Mouse (Mus musculus) limb, embryonic 15.5 days (tissue): ENCODE results near the gene 1700080O16Rik. TPM values are rescaled to one million over a fixed set of nuclear protein-coding genes. Genes with fewer than 3 reads are reported as not detected.

Experiments used
- ATAC-seq: fragments of 200-750 bp; cut with Nextera tagmentation; 2 replicates; pipeline ENCODE4 v1.8.0; 2017; ENCODE audit warnings: low read depth, moderate TSS enrichment; ENCODE audit not compliant: insufficient number of reproducible peaks, low FRiP score, low TSS enrichment
- H3K27ac ChIP-seq: fragments of 300-500 bp; sonication (generic); 2 replicates; pipeline ENCODE4 v1.5.1; 2015; ENCODE audit warnings: moderate library complexity, mild to moderate bottlenecking, inconsistent platforms
- H3K27me3 ChIP-seq: fragments of 300-500 bp; sonication (generic); 2 replicates; pipeline ENCODE4 v1.6.1; 2015; ENCODE audit warnings: inconsistent platforms
- H3K36me3 ChIP-seq: fragments of 300-500 bp; sonication (generic); 2 replicates; pipeline ENCODE4 v1.6.1; 2015; ENCODE audit warnings: inconsistent platforms
- H3K4me1 ChIP-seq: fragments of 300-500 bp; sonication (generic); 2 replicates; pipeline ENCODE4 v1.6.1; 2015; ENCODE audit warnings: inconsistent platforms
- H3K4me2 ChIP-seq: fragments of 300-500 bp; sonication (generic); 2 replicates; pipeline ENCODE4 v1.6.1; 2015; ENCODE audit warnings: mild to moderate bottlenecking, inconsistent platforms
- H3K4me3 ChIP-seq: fragments of 300-500 bp; sonication (generic); 2 replicates; pipeline ENCODE4 v1.5.1; 2015; ENCODE audit warnings: mild to moderate bottlenecking, inconsistent platforms
- H3K9ac ChIP-seq: fragments of 300-500 bp; sonication (generic); 2 replicates; pipeline ENCODE4 v1.6.1; 2015; ENCODE audit warnings: inconsistent platforms
- H3K9me3 ChIP-seq: fragments of 300-500 bp; sonication (generic); 2 replicates; pipeline ENCODE4 v1.6.1; 2016; ENCODE audit warnings: inconsistent platforms
- WGBS: fragments of 180-500 bp; shearing (Covaris S2); methylation state at CpG from one replicate; pipeline ENCODE4 v1.1.7; 2015; 5-methylcytosine and 5-hydroxymethylcytosine counted together
- polyA plus RNA-seq: library from polyadenylated mRNA; unstranded; fragments of >200 nt; fragmentation: Nextera tagmentation; extraction: Ambion mirVana; gene quantifications from 2 replicates; pipeline ENCODE4 v1.2.1, GENCODE M21; 2015

The 1700080O16Rik gene
- polyA plus RNA-seq = not detected in 2 replicates

DNA sequence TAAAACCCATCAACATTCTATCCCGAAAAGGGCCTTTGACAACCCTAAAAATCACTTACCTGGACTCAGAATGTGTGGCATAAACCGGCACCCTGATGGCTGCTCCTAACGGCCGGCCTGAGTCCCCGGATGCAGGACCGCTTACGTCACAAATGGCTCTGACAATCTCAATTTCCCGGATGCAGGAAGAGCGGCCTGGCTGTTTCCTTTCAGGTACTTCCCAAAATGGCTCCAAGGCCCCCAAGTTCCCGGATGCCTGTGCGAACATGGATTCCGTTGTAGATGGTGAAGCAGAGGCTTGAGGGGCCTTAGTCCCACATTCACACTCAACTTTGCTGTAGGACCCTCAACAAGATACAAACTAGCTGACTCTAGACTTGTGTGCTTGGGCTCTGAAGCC, at the start of gene 1700080O16Rik:
Gene 1700080O16Rik, minus strand, starts transcription at position 101 of the 400 bp plus-strand sequence.
- Histone ChIP-seq H3K27me3 (peaks cover 9% of the 10 kb centered on the region; the same call in 1 of the 2 replicates), H3K4me3 (no peak within 1 kb of the TSS), H3K9ac (no peak within 1 kb of the TSS), H3K9me3 (no peaks in the 10 kb centered on the region), H3K4me1 (no peaks in the 10 kb centered on the region), H3K4me2 (no peak within 1 kb of the TSS), H3K36me3 (no peaks in the 10 kb centered on the region), H3K27ac (no peak within 1 kb of the TSS)
- 92% methylated on average over 12 of the region's 12 CpGs for WGBS
- no peak for ATAC-seq

DNA sequence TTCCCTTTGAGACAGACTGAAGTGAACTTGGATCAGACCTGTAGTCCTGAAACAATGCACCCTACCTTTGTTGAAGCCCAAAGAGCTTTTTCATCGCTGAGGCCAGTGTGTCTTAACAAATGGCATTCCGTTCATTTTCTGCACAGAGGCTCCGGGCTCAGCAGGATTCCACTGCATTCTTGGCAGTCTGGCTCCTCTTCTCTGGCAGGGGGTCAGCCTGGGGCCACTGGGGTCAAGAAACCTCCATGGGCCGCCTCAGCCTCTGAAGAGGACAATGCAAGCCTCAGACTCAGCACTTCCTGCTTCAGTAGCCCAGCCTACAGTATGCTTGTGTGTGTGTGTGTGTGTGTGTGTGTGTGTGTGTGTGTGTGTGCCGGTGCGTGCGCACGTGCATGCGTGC, 45.1 kb upstream of the 1700080O16Rik start:
- WGBS = 68% methylated on average over 9 of the region's 9 CpGs
- ATAC-seq = no peak
- Histone ChIP-seq H3K27me3 (no peaks in the 10 kb centered on the region; the same call in 1 of the 2 replicates), H3K9ac (no peak overlapping the region), H3K9me3 (no peaks in the 10 kb centered on the region), H3K4me1 (no peaks in the 10 kb centered on the region), H3K27ac (no peak overlapping the region), H3K4me3 (no peak overlapping the region), H3K36me3 (no peaks in the 10 kb centered on the region), H3K4me2 (no peak overlapping the region)

GRCm38 (mm10) chrX:52000072-52000471, 27.5 kb upstream of the 1700080O16Rik start:
- Histone ChIP-seq H3K4me2 (no peak overlapping the region), H3K9ac (no peak overlapping the region), H3K36me3 (no peaks in the 10 kb centered on the region), H3K9me3 (no peaks in the 10 kb centered on the region), H3K4me1 (no peaks in the 10 kb centered on the region), H3K4me3 (no peak overlapping the region), H3K27ac (no peak overlapping the region), H3K27me3 (no peaks in the 10 kb centered on the region)
- no peak for ATAC-seq
- WGBS = 57% methylated on average over 5 of the region's 5 CpGs

- Histone ChIP-seq H3K4me2 (no peak overlapping the region), H3K4me3 (no peak overlapping the region), H3K4me1 (no peaks in the 10 kb centered on the region), H3K9ac (no peak overlapping the region), H3K9me3 (no peaks in the 10 kb centered on the region), H3K27me3 (no peaks in the 10 kb centered on the region), H3K36me3 (no peaks in the 10 kb centered on the region), H3K27ac (no peak overlapping the region)
- no peak for ATAC-seq
- 54% methylated on average over 4 of the region's 4 CpGs for WGBS
Measured at GRCm38 (mm10) chrX:51999426-51999825, 26.9 kb upstream of the 1700080O16Rik start.

- no peaks in the 10 kb centered on the region for H3K4me1 ChIP-seq
- no peak overlapping the region for H3K4me3 ChIP-seq
- no peaks in the 10 kb centered on the region for H3K36me3 ChIP-seq
- no peak overlapping the region for H3K27ac ChIP-seq
- no peaks in the 10 kb centered on the region for H3K27me3 ChIP-seq
- no peak overlapping the region for H3K4me2 ChIP-seq
- ATAC-seq = no peak
- H3K9me3 ChIP-seq = no peaks in the 10 kb centered on the region
- 83% methylated on average over 4 of the region's 4 CpGs for WGBS
- H3K9ac ChIP-seq = no peak overlapping the region
Measured at GRCm38 (mm10) chrX:51976361-51976760, 3.8 kb upstream of the 1700080O16Rik start.

- Histone ChIP-seq H3K9me3 (no peaks in the 10 kb centered on the region), H3K36me3 (no peaks in the 10 kb centered on the region), H3K4me1 (no peaks in the 10 kb centered on the region), H3K4me3 (no peak overlapping the region), H3K27me3 (peaks cover 9% of the 10 kb centered on the region; the same call in 1 of the 2 replicates), H3K9ac (no peak overlapping the region), H3K4me2 (no peak overlapping the region), H3K27ac (no peak overlapping the region)
- ATAC-seq = no peak
Measured at GRCm38 (mm10) chrX:51974618-51975017, 2.0 kb upstream of the 1700080O16Rik start.

GRCm38 (mm10) chrX:51948071-51948470, 24.5 kb downstream of the 1700080O16Rik start:
- Histone ChIP-seq H3K4me3 (no peak overlapping the region), H3K4me2 (no peak overlapping the region), H3K27me3 (no peaks in the 10 kb centered on the region), H3K4me1 (no peaks in the 10 kb centered on the region), H3K9me3 (no peaks in the 10 kb centered on the region), H3K36me3 (no peaks in the 10 kb centered on the region), H3K9ac (no peak overlapping the region), H3K27ac (peak overlapping the region; percentile 61)
- WGBS = 58% methylated on average over 3 of the region's 3 CpGs
- 0 out of 2 replicates have a peak, but pooled peaks have one; percentile 67 for ATAC-seq

- Histone ChIP-seq H3K9ac (no peak overlapping the region), H3K9me3 (no peaks in the 10 kb centered on the region), H3K4me3 (no peak overlapping the region), H3K4me1 (no peaks in the 10 kb centered on the region), H3K27me3 (no peaks in the 10 kb centered on the region), H3K27ac (no peak overlapping the region), H3K36me3 (no peaks in the 10 kb centered on the region), H3K4me2 (no peak overlapping the region)
- ATAC-seq = no peak
- WGBS = 75% methylated on average over 5 of the region's 5 CpGs
Measured at GRCm38 (mm10) chrX:51938076-51938475, 34.5 kb downstream of the 1700080O16Rik start.

DNA sequence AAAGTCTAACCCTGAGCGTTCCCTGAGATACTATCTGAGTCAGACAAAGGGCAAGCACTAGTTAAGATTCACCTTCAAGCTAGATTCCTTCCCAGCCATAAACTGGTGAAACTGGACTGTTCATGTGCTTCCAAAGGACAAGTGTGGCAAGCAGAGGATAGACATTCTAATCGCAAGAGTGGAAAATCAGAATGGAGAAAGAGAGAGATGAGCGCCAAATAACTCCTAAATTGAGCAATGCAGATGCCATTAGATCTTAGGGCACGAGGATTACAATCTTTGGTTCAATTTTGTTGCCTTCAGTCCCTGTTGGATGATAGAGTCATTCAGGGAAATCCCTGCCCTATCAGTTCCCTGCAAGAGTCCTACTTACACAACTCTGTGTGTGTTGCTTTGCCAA, 53.5 kb downstream of the 1700080O16Rik start:
- H3K4me3 ChIP-seq = no peak overlapping the region
- no peaks in the 10 kb centered on the region for H3K27me3 ChIP-seq
- no peaks in the 10 kb centered on the region for H3K4me1 ChIP-seq
- 82% methylated on average over 4 of the region's 4 CpGs for WGBS
- H3K27ac ChIP-seq = no peak overlapping the region
- H3K9ac ChIP-seq = no peak overlapping the region
- H3K9me3 ChIP-seq = no peaks in the 10 kb centered on the region
- no peaks in the 10 kb centered on the region for H3K36me3 ChIP-seq
- H3K4me2 ChIP-seq = no peak overlapping the region
- ATAC-seq = no peak

Other genes starting within 250 kb of the 1700080O16Rik start
- gene Usp26, start 171.5 kb downstream of the 1700080O16Rik start, polyA plus RNA-seq = 0.04 TPM in 1 of 2 replicates, not detected in the other
- 102 and 105 TPM in 2 replicates for gene Gpc4, start 192.5 kb upstream of the 1700080O16Rik start, polyA plus RNA-seq